Mouse (Mus musculus) v-Abl transformed pro-B cells (cell line): ENCODE data around the gene Tbc1d14.

Experiments used
- in situ Hi-C, 2 experiments: fragments of 400-800 bp; cut with MboI; formaldehyde crosslinking; loops; one replicate each; pipeline ENCODE4 v1.15.1; 2025; ENCODE audit not compliant: unreplicated experiment in 2 of 2

Gene Tbc1d14

GRCm38 (mm10) chr5:36593176-36593575 is at the start of gene Tbc1d14:
TSS of gene Tbc1d14 (minus strand) at chr5:36593276.
- in situ Hi-C loops, result no loop called here

GRCm38 (mm10) chr5:36625612-36626011 is 32.5 kb upstream of the Tbc1d14 start:
- in situ Hi-C loops, result no loop called here

GRCm38 (mm10) chr5:36623670-36624069 is 30.6 kb upstream of the Tbc1d14 start:
- in situ Hi-C loops, result loop anchor here in 1 of 2 experiments (25.0 kb wide), 1 partner anchor 636 kb away; no protein-coding TSS in a partner anchor

GRCm38 (mm10) chr5:36621058-36621449 is 28.0 kb upstream of the Tbc1d14 start:
- in situ Hi-C loops, result loop anchor here in 1 of 2 experiments (25.0 kb wide), 1 partner anchor 634 kb away; no protein-coding TSS in a partner anchor

- in situ Hi-C loops, result loop anchor here in 1 of 2 experiments (25.0 kb wide), 1 partner anchor 633 kb away; no protein-coding TSS in a partner anchor
Observed at GRCm38 (mm10) chr5:36620409-36621057, 27.5 kb upstream of the Tbc1d14 start.

- in situ Hi-C loops, result loop anchor here in 1 of 2 experiments (25.0 kb wide), 1 partner anchor 632 kb away; no protein-coding TSS in a partner anchor
Observed at GRCm38 (mm10) chr5:36618890-36619289, 25.8 kb upstream of the Tbc1d14 start.

- in situ Hi-C loops, result loop anchor here in 1 of 2 experiments (25.0 kb wide), 1 partner anchor 631 kb away; no protein-coding TSS in a partner anchor
Observed at GRCm38 (mm10) chr5:36618356-36618755, 25.3 kb upstream of the Tbc1d14 start.

GRCm38 (mm10) chr5:36614124-36614523 is 21.0 kb upstream of the Tbc1d14 start:
- in situ Hi-C loops, result loop anchor here in 1 of 2 experiments (25.0 kb wide), 1 partner anchor 627 kb away; no protein-coding TSS in a partner anchor

GRCm38 (mm10) chr5:36608939-36609499 is 15.9 kb upstream of the Tbc1d14 start:
- in situ Hi-C loops, result loop anchor here in 1 of 2 experiments (25.0 kb wide), 1 partner anchor 622 kb away; no protein-coding TSS in a partner anchor

GRCm38 (mm10) chr5:36603031-36603430 is 10.0 kb upstream of the Tbc1d14 start:
- in situ Hi-C loops, result loop anchor here (5.0 to 25.0 kb wide), 2 partner anchors 139 to 616 kb away; no protein-coding TSS in a partner anchor

GRCm38 (mm10) chr5:36602028-36602427 is 9.0 kb upstream of the Tbc1d14 start:
- in situ Hi-C loops, result loop anchor here (5.0 to 25.0 kb wide), 2 partner anchors 140 to 615 kb away; no protein-coding TSS in a partner anchor

- in situ Hi-C loops, result loop anchor here (5.0 to 25.0 kb wide), 2 partner anchors 141 to 614 kb away; no protein-coding TSS in a partner anchor
Observed at GRCm38 (mm10) chr5:36601492-36601891, 8.4 kb upstream of the Tbc1d14 start.

GRCm38 (mm10) chr5:36598883-36599282 is 5.8 kb upstream of the Tbc1d14 start:
- in situ Hi-C loops, result no loop called here

GRCm38 (mm10) chr5:36597653-36598052 is 4.6 kb upstream of the Tbc1d14 start:
- in situ Hi-C loops, result no loop called here

GRCm38 (mm10) chr5:36596225-36596624 is 3.1 kb upstream of the Tbc1d14 start:
- in situ Hi-C loops, result no loop called here

- in situ Hi-C loops, result no loop called here
Observed at GRCm38 (mm10) chr5:36595115-36595514, 2.0 kb upstream of the Tbc1d14 start.

GRCm38 (mm10) chr5:36594344-36594743 is 1.3 kb upstream of the Tbc1d14 start:
- in situ Hi-C loops, result no loop called here

GRCm38 (mm10) chr5:36590499-36590920 is 2.6 kb downstream of the Tbc1d14 start:
- in situ Hi-C loops, result no loop called here

GRCm38 (mm10) chr5:36584299-36584698 is 8.8 kb downstream of the Tbc1d14 start:
- in situ Hi-C loops, result loop anchor here (5.0 to 10.0 kb wide), 4 partner anchors 52 to 599 kb away; partner anchors contain the start of genes Ccdc96 (in 1 of the 2) and Tada2b (in 1 of the 2)

- in situ Hi-C loops, result loop anchor here (5.0 to 10.0 kb wide), 4 partner anchors 50 to 597 kb away; partner anchors contain the start of genes Ccdc96 (in 1 of the 2) and Tada2b (in 1 of the 2)
Observed at GRCm38 (mm10) chr5:36581924-36582642, 11.0 kb downstream of the Tbc1d14 start.
